Mouse (Mus musculus): ENCODE results near the gene Eef1akmt4. TPM values are rescaled to one million over a fixed set of nuclear protein-coding genes. Genes with fewer than 3 reads are reported as not detected.
A peak's percentile ranks its signal among the peaks of the same experiment; 100 is the strongest.

Gene Eef1akmt4
- polyA plus RNA-seq (2015; fragmentation: Nextera tagmentation; extraction: Ambion mirVana): 15.0 and 16.2 TPM in 2 replicates

- peak within 1 kb of the TSS; percentile 84 for H3K4me2 ChIP-seq
- H3K9ac ChIP-seq: peak within 1 kb of the TSS; percentile 92
- peak within 1 kb of the TSS; percentile 90 for H3K27ac ChIP-seq (replicated peaks)
- H3K4me1 ChIP-seq (replicated peaks): peaks cover 29% of the 10 kb centered on the region
- H3K9me3 ChIP-seq: no peaks in the 10 kb centered on the region
- ATAC-seq (ENCODE audit: low read depth): peak; percentile 93
- H3K27me3 ChIP-seq: no peaks in the 10 kb centered on the region
- WGBS: 2% methylated on average over 41 of the region's 41 CpGs
- peaks cover 26% of the 10 kb centered on the region for H3K36me3 ChIP-seq
- peak within 1 kb of the TSS; percentile 84 for H3K4me3 ChIP-seq
Observed at GRCm38 (mm10) chr16:20611357-20612227, at the start of gene Eef1akmt4, which contains the start of the genes Gm49333 and Alg3. Gene Eef1akmt4, plus strand, starts transcription at chr16:20611593. Gene Gm49333, plus strand, starts transcription at chr16:20611610. Gene Alg3, minus strand, starts transcription at chr16:20611735.

GRCm38 (mm10) chr16:20565075-20565474, 46.3 kb upstream of the Eef1akmt4 start:
- no peaks in the 10 kb centered on the region for H3K4me1 ChIP-seq (replicated peaks)
- no peak overlapping the region for H3K9ac ChIP-seq
- H3K36me3 ChIP-seq: peaks cover 35% of the 10 kb centered on the region
- no peaks in the 10 kb centered on the region for H3K27me3 ChIP-seq
- 52% methylated on average over 1 of the region's 1 CpGs for WGBS
- no peak overlapping the region for H3K4me2 ChIP-seq
- H3K4me3 ChIP-seq: no peak overlapping the region
- H3K27ac ChIP-seq (replicated peaks): no peak overlapping the region
- H3K9me3 ChIP-seq: no peaks in the 10 kb centered on the region
- no peak for ATAC-seq (ENCODE audit: low read depth)

GRCm38 (mm10) chr16:20589366-20589938, 21.9 kb upstream of the Eef1akmt4 start, which contains the start of gene Vwa5b2:
Gene Vwa5b2, plus strand, starts transcription at chr16:20589471.
- Histone ChIP-seq H3K4me2 (peak within 1 kb of the TSS; percentile 70), H3K9ac (peak within 1 kb of the TSS; percentile 79), H3K27ac (replicated peaks) (peak within 1 kb of the TSS; percentile 67), H3K9me3 (no peaks in the 10 kb centered on the region), H3K4me3 (peak within 1 kb of the TSS; percentile 55), H3K36me3 (no peaks in the 10 kb centered on the region), H3K27me3 (peaks cover 70% of the 10 kb centered on the region), H3K4me1 (replicated peaks) (peaks cover 28% of the 10 kb centered on the region)
- ATAC-seq (ENCODE audit: low read depth): peak; percentile 78
- WGBS: under 1% methylated on average over 24 of the region's 24 CpGs

GRCm38 (mm10) chr16:20589939-20590679, 21.3 kb upstream of the Eef1akmt4 start:
- WGBS: under 1% methylated on average over 39 of the region's 39 CpGs
- Histone ChIP-seq H3K9ac (peak overlapping the region; percentile 79), H3K4me3 (peak overlapping the region; percentile 55), H3K9me3 (no peaks in the 10 kb centered on the region), H3K27me3 (peaks cover 77% of the 10 kb centered on the region), H3K36me3 (no peaks in the 10 kb centered on the region), H3K4me2 (peak overlapping the region; percentile 70), H3K4me1 (replicated peaks) (peaks cover 28% of the 10 kb centered on the region), H3K27ac (replicated peaks) (peak overlapping the region; percentile 67)
- ATAC-seq (ENCODE audit: low read depth): peak; percentile 85

GRCm38 (mm10) chr16:20590680-20591038, 20.7 kb upstream of the Eef1akmt4 start:
- peak; percentile 2; the same call in 1 of the 2 replicates for ATAC-seq (ENCODE audit: low read depth)
- Histone ChIP-seq H3K4me2 (peak overlapping the region; percentile 70), H3K4me3 (peak overlapping the region; percentile 55), H3K27ac (replicated peaks) (no peak overlapping the region), H3K27me3 (peaks cover 78% of the 10 kb centered on the region), H3K36me3 (no peaks in the 10 kb centered on the region), H3K9ac (peak overlapping the region; percentile 79), H3K4me1 (replicated peaks) (peaks cover 28% of the 10 kb centered on the region), H3K9me3 (no peaks in the 10 kb centered on the region)
- WGBS: 2% methylated on average over 17 of the region's 17 CpGs

GRCm38 (mm10) chr16:20591076-20591705, 20.2 kb upstream of the Eef1akmt4 start:
- peak; percentile 28 for ATAC-seq (ENCODE audit: low read depth)
- WGBS: 4% methylated on average over 48 of the region's 48 CpGs
- peaks cover 79% of the 10 kb centered on the region for H3K27me3 ChIP-seq
- peak overlapping the region; percentile 70 for H3K4me2 ChIP-seq
- no peak overlapping the region for H3K27ac ChIP-seq (replicated peaks)
- H3K4me1 ChIP-seq (replicated peaks): peaks cover 28% of the 10 kb centered on the region
- H3K9ac ChIP-seq: peak overlapping the region; percentile 79
- H3K36me3 ChIP-seq: no peaks in the 10 kb centered on the region
- no peaks in the 10 kb centered on the region for H3K9me3 ChIP-seq
- peak overlapping the region; percentile 55 for H3K4me3 ChIP-seq

GRCm38 (mm10) chr16:20595060-20595673, 16.2 kb upstream of the Eef1akmt4 start:
- peaks cover 16% of the 10 kb centered on the region for H3K4me1 ChIP-seq (replicated peaks)
- H3K27me3 ChIP-seq: peaks cover 56% of the 10 kb centered on the region
- no peaks in the 10 kb centered on the region for H3K9me3 ChIP-seq
- no peaks in the 10 kb centered on the region for H3K36me3 ChIP-seq
- no peak overlapping the region for H3K9ac ChIP-seq
- WGBS: 86% methylated on average over 7 of the region's 7 CpGs
- no peak overlapping the region for H3K27ac ChIP-seq (replicated peaks)
- no peak for ATAC-seq (ENCODE audit: low read depth)
- H3K4me2 ChIP-seq: no peak overlapping the region
- no peak overlapping the region for H3K4me3 ChIP-seq

- H3K36me3 ChIP-seq: no peaks in the 10 kb centered on the region
- WGBS: 92% methylated on average over 4 of the region's 4 CpGs
- no peaks in the 10 kb centered on the region for H3K9me3 ChIP-seq
- no peak overlapping the region for H3K4me2 ChIP-seq
- peaks cover 10% of the 10 kb centered on the region for H3K4me1 ChIP-seq (replicated peaks)
- H3K4me3 ChIP-seq: no peak overlapping the region
- ATAC-seq (ENCODE audit: low read depth): no peak
- no peak overlapping the region for H3K27ac ChIP-seq (replicated peaks)
- peaks cover 50% of the 10 kb centered on the region for H3K27me3 ChIP-seq
- no peak overlapping the region for H3K9ac ChIP-seq
Observed at GRCm38 (mm10) chr16:20595737-20596136, 15.7 kb upstream of the Eef1akmt4 start.

GRCm38 (mm10) chr16:20596687-20597441, 14.5 kb upstream of the Eef1akmt4 start:
- peaks cover 39% of the 10 kb centered on the region for H3K27me3 ChIP-seq
- WGBS: 71% methylated on average over 7 of the region's 7 CpGs
- no peaks in the 10 kb centered on the region for H3K9me3 ChIP-seq
- no peak overlapping the region for H3K4me3 ChIP-seq
- H3K9ac ChIP-seq: no peak overlapping the region
- H3K27ac ChIP-seq (replicated peaks): no peak overlapping the region
- no peak overlapping the region for H3K4me2 ChIP-seq
- no peak for ATAC-seq (ENCODE audit: low read depth)
- H3K4me1 ChIP-seq (replicated peaks): no peaks in the 10 kb centered on the region
- H3K36me3 ChIP-seq: no peaks in the 10 kb centered on the region

- Histone ChIP-seq H3K4me1 (replicated peaks) (peaks cover 13% of the 10 kb centered on the region), H3K9me3 (no peaks in the 10 kb centered on the region), H3K4me2 (no peak overlapping the region), H3K36me3 (peaks cover 20% of the 10 kb centered on the region), H3K27ac (replicated peaks) (no peak overlapping the region), H3K27me3 (peaks cover 2% of the 10 kb centered on the region; the same call in 1 of the 2 replicates), H3K4me3 (no peak overlapping the region), H3K9ac (no peak overlapping the region)
- 0 out of 2 replicates have a peak, but pooled peaks have one; percentile 19 for ATAC-seq (ENCODE audit: low read depth)
- WGBS: 69% methylated on average over 5 of the region's 5 CpGs
Observed at GRCm38 (mm10) chr16:20600511-20600910, 10.9 kb upstream of the Eef1akmt4 start.

Measured in neural tube, embryonic 13.5 days (tissue).